Mouse (Mus musculus) CH12.LX (cell line): ENCODE measurements around the gene Wnt3a.

Experiments
- CTCF ChIP-seq, 2 experiments: IDR thresholded peaks in 1 of 2; conservative IDR thresholded peaks in 1 of 2; 2 replicates each; pipeline ENCODE4 v1.5.1; 2011 to 2012; ENCODE audit warnings: low read depth in 2 of 2, low read length in 2 of 2, improper control_type of control experiment in 1 of 2, inconsistent platforms in 1 of 2, mild to moderate bottlenecking in 1 of 2, moderate library complexity in 1 of 2
- ELF1 ChIP-seq: IDR thresholded peaks from 2 replicates; pipeline ENCODE4 v1.6.1; 2014; ENCODE audit warnings: low read depth, mild to moderate bottlenecking, inconsistent platforms, low read length, improper control_type of control experiment
- EP300 ChIP-seq: IDR thresholded peaks from 2 replicates; pipeline ENCODE4 v1.6.1; 2011; ENCODE audit warnings: low read length, improper control_type of control experiment
- GABPA ChIP-seq: IDR thresholded peaks from 2 replicates; pipeline ENCODE4 v1.6.1; 2012; ENCODE audit warnings: low read depth, low read length, improper control_type of control experiment, inconsistent platforms; ENCODE audit not compliant: insufficient replicate concordance
- JUND ChIP-seq: conservative IDR thresholded peaks from 2 replicates; pipeline ENCODE4 v1.6.1; 2011; ENCODE audit warnings: low read depth, low read length, improper control_type of control experiment
- MEF2A ChIP-seq: IDR thresholded peaks from 2 replicates; pipeline ENCODE4 v1.6.1; 2014; ENCODE audit warnings: low read depth, mild to moderate bottlenecking, inconsistent platforms, low read length, improper control_type of control experiment, borderline replicate concordance
- MXI1 ChIP-seq: IDR thresholded peaks from 2 replicates; pipeline ENCODE4 v1.6.1; 2011; ENCODE audit warnings: mild to moderate bottlenecking, low read depth, low read length, improper control_type of control experiment
- POLR2A ChIP-seq: IDR thresholded peaks from 2 replicates; pipeline ENCODE4 v1.6.1; 2011; ENCODE audit warnings: low read depth, mild to moderate bottlenecking, improper control_type of control experiment, low read length
- TCF12 ChIP-seq: IDR thresholded peaks from 2 replicates; pipeline ENCODE4 v1.6.1; 2014; ENCODE audit warnings: low read depth, mild to moderate bottlenecking, inconsistent platforms, low read length, improper control_type of control experiment

GRCm38 (mm10) chr11:59225167-59225566 lies 65.4 kb downstream of the Wnt3a start:
- TF ChIP-seq POLR2A (no peak), GABPA (no peak), MXI1 (no peak), CTCF (conservative IDR thresholded peaks at IDR 0.05 in 1 of 2, IDR thresholded peaks at IDR 0.05 in 1 of 2; ENCODE audit: low read depth in 2 of 2, low read length in 2 of 2) (no peak), ELF1 (no peak), EP300 (no peak), TCF12 (no peak), MEF2A (no peak), JUND (no peak)
